Mouse (Mus musculus): ENCODE results near the gene Bglap2. TPM values are rescaled to one million over a fixed set of nuclear protein-coding genes. Genes with fewer than 3 reads are reported as not detected.
A peak's percentile ranks its signal among the peaks of the same experiment; 100 is the strongest.
"Not testable (repeated sequence)": the region's sequence is repeated elsewhere in the genome, so short reads cannot be mapped to it uniquely, and the experiment has no call there.

The Bglap2 gene
- polyA plus RNA-seq (2011; ENCODE audit: insufficient read depth, insufficient read length, low read depth, missing spikeins), result not detected in 2 replicates

DNA sequence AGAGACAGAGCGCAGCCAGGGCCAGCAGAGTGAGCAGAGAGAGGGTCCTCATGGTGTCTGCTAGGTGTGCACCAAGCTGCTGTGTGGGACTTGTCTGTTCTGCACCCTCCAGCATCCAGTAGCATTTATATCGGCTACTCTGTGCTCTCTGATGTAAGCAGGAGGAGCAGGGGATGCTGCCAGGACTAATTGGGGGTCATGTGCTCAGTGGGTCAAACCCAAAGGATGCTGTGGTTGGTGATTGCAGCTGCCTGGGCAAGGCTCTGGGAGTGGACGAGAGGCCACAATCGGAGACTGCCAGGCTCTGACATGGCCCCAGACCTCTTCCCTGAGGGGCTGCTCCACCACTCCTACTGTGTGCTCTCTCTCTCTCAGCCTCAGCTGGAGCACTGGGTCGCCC is at the start of gene Bglap2:
TSS of gene Bglap2 (minus strand) at position 101 of the 400 bp plus-strand sequence.
- H3K4me1 ChIP-seq (ENCODE audit: control insufficient read depth, insufficient read depth, low read length); H3K9me3 ChIP-seq (replicated peaks; ENCODE audit: control insufficient read depth, insufficient read depth, low read length, poor library complexity, severe bottlenecking); H3K36me3 ChIP-seq (ENCODE audit: control insufficient read depth, insufficient read depth, low read length, poor library complexity, severe bottlenecking); H3K27me3 ChIP-seq (ENCODE audit: control insufficient read depth, insufficient read depth, low read length, poor library complexity, severe bottlenecking); H3K27ac ChIP-seq (ENCODE audit: insufficient read depth, low read length); H3K4me3 ChIP-seq (ENCODE audit: low read depth, low read length); H3K9ac ChIP-seq (ENCODE audit: low read depth, poor library complexity, severe bottlenecking): not testable (repeated sequence)

DNA sequence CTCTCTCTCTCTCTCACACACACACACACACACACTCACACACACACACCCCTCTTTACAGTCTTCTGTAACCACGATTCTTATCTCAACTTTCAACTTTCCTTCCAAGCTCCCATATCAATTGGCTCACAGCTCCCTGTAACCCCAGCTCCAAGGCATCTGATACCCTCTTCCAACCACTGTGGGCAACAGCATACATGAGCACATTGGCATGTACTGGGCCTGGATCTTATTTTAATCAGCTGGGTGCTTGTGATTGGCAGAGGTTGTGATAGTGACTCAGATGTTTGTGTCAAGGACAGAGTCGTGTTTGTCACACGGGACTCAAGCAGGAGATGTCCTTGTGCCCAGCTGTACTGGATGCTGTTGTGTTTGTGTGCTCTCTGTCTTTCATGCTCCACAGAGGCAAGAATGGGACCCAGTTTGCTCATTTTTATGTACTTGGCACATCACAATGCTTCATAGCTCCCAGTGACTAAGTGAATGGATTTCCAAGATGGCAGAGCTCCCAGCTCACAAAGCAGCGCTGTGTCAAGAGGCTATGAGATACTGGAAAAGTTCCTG is 48.9 kb upstream of the Bglap2 start:
- Histone ChIP-seq H3K27ac (ENCODE audit: insufficient read depth, low read length) (no peak overlapping the region), H3K36me3 (ENCODE audit: control insufficient read depth, insufficient read depth, low read length, poor library complexity, severe bottlenecking) (no peaks in the 10 kb centered on the region), H3K9ac (ENCODE audit: low read depth, poor library complexity, severe bottlenecking) (no peak overlapping the region), H3K27me3 (ENCODE audit: control insufficient read depth, insufficient read depth, low read length, poor library complexity, severe bottlenecking) (no peaks in the 10 kb centered on the region), H3K4me3 (ENCODE audit: low read depth, low read length) (no peak overlapping the region), H3K4me1 (ENCODE audit: control insufficient read depth, insufficient read depth, low read length) (no peaks in the 10 kb centered on the region), H3K9me3 (replicated peaks; ENCODE audit: control insufficient read depth, insufficient read depth, low read length, poor library complexity, severe bottlenecking) (no peaks in the 10 kb centered on the region)
- no peak for TF ChIP-seq CTCF (IDR thresholded peaks at IDR 0.05; ENCODE audit: low read depth, low read length)
- no peak for TF ChIP-seq POLR2A (IDR thresholded peaks at IDR 0.05; ENCODE audit: insufficient read depth, low read length)
- no peak for TF ChIP-seq EP300 (IDR thresholded peaks at IDR 0.05; ENCODE audit: insufficient read depth, low read depth, low read length)

DNA sequence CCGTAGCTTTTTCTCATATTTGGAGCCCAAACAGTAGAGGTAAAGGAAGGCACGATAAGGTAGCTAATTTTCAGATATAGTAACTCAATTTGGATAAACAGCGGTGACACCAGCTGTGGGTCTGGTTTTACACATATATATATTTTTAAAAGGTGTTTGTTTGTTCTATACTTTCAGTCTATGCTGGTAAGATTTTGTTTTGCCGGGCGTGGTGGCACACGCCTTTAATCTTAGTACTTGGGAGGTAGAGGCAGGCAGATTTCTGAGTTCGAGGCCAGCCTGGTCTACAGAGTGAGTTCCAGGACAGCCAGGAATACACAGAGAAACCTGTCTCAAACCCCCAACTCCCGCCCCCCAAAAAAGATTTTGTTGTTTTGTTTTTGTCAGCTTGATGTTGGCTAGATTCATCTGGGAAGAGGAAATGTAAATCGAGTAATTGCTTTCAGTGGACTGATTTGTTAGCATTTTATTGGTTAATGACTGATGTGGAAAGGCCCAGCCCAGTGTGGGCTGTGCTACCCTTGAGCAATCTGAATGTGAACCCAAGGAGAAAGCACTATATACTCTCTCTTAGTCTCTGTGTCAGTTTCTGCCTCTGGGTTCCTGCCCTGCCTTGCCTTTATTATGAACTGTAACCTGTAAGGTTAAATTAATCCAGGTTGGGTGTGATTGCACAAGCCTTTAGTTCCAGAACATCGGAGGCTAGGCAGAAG is 47.4 kb upstream of the Bglap2 start:
- Histone ChIP-seq H3K4me1 (ENCODE audit: control insufficient read depth, insufficient read depth, low read length) (no peaks in the 10 kb centered on the region), H3K4me3 (ENCODE audit: low read depth, low read length) (no peak overlapping the region), H3K36me3 (ENCODE audit: control insufficient read depth, insufficient read depth, low read length, poor library complexity, severe bottlenecking) (no peaks in the 10 kb centered on the region), H3K9me3 (replicated peaks; ENCODE audit: control insufficient read depth, insufficient read depth, low read length, poor library complexity, severe bottlenecking) (no peaks in the 10 kb centered on the region), H3K27ac (ENCODE audit: insufficient read depth, low read length) (no peak overlapping the region), H3K27me3 (ENCODE audit: control insufficient read depth, insufficient read depth, low read length, poor library complexity, severe bottlenecking) (no peaks in the 10 kb centered on the region), H3K9ac (ENCODE audit: low read depth, poor library complexity, severe bottlenecking) (no peak overlapping the region)
- no peak for TF ChIP-seq CTCF (IDR thresholded peaks at IDR 0.05; ENCODE audit: low read depth, low read length)
- no peak for TF ChIP-seq POLR2A (IDR thresholded peaks at IDR 0.05; ENCODE audit: insufficient read depth, low read length)
- TF ChIP-seq EP300 (IDR thresholded peaks at IDR 0.05; ENCODE audit: insufficient read depth, low read depth, low read length), result no peak

DNA sequence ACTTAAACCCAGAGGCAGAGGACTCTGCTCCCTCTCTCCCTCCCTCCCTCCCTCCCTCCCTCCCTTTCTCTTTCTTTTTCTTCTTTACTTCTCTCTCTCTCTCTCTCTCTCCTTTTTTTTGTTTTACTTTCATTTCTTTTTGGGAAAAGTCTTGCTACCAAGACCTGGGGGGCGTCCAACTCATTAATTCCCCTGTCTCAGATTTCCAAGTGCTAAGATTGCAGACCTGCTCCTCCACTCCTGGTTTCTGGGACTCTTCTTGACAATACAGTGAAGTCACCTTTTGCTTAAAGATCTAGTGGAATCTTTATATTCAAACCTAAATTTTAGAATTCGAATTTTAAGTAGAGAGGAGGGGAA is 46.8 kb upstream of the Bglap2 start:
- no peak overlapping the region for H3K27ac ChIP-seq (ENCODE audit: insufficient read depth, low read length)

DNA sequence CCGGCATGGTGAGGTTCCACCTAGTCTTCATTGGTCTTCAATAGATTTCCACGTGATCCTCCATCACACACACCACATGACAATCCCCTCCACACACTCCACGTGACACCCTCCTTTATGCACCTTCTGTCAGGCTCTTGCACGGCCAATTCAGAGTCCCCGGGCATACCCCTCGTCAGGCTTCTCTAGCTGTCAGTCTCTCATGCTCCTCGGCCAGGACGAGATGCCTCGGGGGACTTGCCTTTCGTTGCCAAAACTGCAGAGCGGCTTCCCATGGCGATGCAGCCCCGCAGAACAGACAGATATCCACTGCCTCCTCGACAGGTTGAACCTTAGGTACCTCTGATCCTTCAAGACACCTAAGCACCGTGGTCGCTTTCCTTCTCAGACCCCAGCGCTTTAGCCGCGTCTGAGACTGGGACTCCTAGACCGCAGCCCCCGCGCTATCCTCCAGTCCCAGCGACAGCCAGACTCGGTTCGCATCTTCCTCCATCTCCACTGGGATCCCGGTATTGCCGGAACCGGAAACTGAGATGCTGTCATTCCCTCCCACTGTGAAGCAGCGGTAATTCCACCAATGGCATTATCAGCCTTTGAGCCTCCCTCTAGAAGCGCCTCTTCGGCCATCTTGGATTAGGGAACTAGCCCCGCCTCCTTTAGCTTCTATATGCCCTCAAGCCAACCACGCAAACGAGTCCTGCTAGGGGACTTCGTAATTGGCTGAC is 46.3 kb upstream of the Bglap2 start, which contains the start of gene Slc25a44:
TSS of gene Slc25a44 (minus strand) at position 535 of the 725 bp plus-strand sequence.
- Histone ChIP-seq H3K4me1 (ENCODE audit: control insufficient read depth, insufficient read depth, low read length) (no peaks in the 10 kb centered on the region), H3K27me3 (ENCODE audit: control insufficient read depth, insufficient read depth, low read length, poor library complexity, severe bottlenecking) (no peaks in the 10 kb centered on the region), H3K9ac (ENCODE audit: low read depth, poor library complexity, severe bottlenecking) (peak within 1 kb of the TSS; percentile 38), H3K36me3 (ENCODE audit: control insufficient read depth, insufficient read depth, low read length, poor library complexity, severe bottlenecking) (no peaks in the 10 kb centered on the region), H3K4me3 (ENCODE audit: low read depth, low read length) (peak within 1 kb of the TSS; percentile 83), H3K9me3 (replicated peaks; ENCODE audit: control insufficient read depth, insufficient read depth, low read length, poor library complexity, severe bottlenecking) (no peaks in the 10 kb centered on the region), H3K27ac (ENCODE audit: insufficient read depth, low read length) (no peak within 1 kb of the TSS)
- TF ChIP-seq POLR2A (IDR thresholded peaks at IDR 0.05; ENCODE audit: insufficient read depth, low read length), result no peak
- TF ChIP-seq EP300 (IDR thresholded peaks at IDR 0.05; ENCODE audit: insufficient read depth, low read depth, low read length), result no peak
- no peak for TF ChIP-seq CTCF (IDR thresholded peaks at IDR 0.05; ENCODE audit: low read depth, low read length)

More for the DNA sequence above, 46.8 kb upstream of the Bglap2 start:
- H3K9me3 ChIP-seq (replicated peaks; ENCODE audit: control insufficient read depth, insufficient read depth, low read length, poor library complexity, severe bottlenecking), result no peaks in the 10 kb centered on the region
- no peaks in the 10 kb centered on the region for H3K4me1 ChIP-seq (ENCODE audit: control insufficient read depth, insufficient read depth, low read length)
- H3K4me3 ChIP-seq (ENCODE audit: low read depth, low read length), result no peak overlapping the region
- no peak overlapping the region for H3K9ac ChIP-seq (ENCODE audit: low read depth, poor library complexity, severe bottlenecking)
- H3K36me3 ChIP-seq (ENCODE audit: control insufficient read depth, insufficient read depth, low read length, poor library complexity, severe bottlenecking), result no peaks in the 10 kb centered on the region
- no peak for TF ChIP-seq EP300 (IDR thresholded peaks at IDR 0.05; ENCODE audit: insufficient read depth, low read depth, low read length)
- TF ChIP-seq POLR2A (IDR thresholded peaks at IDR 0.05; ENCODE audit: insufficient read depth, low read length), result no peak
- TF ChIP-seq CTCF (IDR thresholded peaks at IDR 0.05; ENCODE audit: low read depth, low read length), result no peak
- H3K27me3 ChIP-seq (ENCODE audit: control insufficient read depth, insufficient read depth, low read length, poor library complexity, severe bottlenecking), result no peaks in the 10 kb centered on the region

Measured in ES-Bruce4 (cell line).